Mouse (Mus musculus) neural tube, embryonic 10.5 days (tissue): ENCODE measurements around the gene Ptbp1.

Experiments used
- DNase-seq: peaks from one replicate; pipeline ENCODE4 v3.0.0-alpha.2; 2017; ENCODE audit warnings: low spot score; ENCODE audit errors: extremely low spot score

Gene Ptbp1

DNA sequence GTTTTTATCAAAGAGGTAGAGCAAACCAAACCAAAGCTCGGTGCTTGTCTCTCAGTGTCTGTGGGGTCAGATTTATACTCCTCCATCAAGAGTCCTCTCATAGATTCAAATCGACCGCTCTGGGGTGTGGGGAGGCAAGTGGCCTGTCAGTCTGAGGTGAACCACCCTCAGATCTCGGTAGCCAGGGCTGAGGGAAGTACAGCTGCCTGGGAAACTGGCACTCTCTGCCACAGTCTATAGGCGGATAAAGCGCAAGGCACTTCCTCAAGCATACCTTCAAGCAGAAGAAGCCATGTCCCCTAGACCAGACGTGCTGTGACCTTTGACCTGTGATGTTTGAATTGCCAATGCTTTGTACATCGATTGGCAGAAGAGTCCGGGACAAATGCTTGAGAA, 21.4 kb upstream of the Ptbp1 start:
- no peak for DNase-seq

- peak; percentile 77 for DNase-seq
These were observed 19.3 kb upstream of the Ptbp1 start for GRCm38 (mm10) chr10:79834769-79835398.

DNA sequence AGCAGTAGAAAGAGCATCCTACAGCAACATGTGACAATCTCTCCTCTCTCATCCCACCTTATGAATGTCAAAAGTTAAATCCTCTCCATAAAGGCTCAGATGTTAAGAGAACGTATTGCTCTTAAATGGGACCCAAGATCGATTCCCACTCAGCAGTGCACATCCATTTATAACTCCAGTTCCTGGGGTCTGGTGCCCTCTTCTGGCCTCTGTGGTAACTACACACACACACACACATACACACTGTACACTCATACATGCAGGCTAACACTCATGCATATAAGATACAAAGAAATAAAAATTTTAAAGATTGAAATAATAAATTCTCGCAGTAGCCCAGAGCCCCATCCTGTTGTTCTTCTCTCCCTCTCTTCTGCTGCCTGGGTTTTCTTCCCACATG, 17.3 kb upstream of the Ptbp1 start:
- no peak for DNase-seq

DNA sequence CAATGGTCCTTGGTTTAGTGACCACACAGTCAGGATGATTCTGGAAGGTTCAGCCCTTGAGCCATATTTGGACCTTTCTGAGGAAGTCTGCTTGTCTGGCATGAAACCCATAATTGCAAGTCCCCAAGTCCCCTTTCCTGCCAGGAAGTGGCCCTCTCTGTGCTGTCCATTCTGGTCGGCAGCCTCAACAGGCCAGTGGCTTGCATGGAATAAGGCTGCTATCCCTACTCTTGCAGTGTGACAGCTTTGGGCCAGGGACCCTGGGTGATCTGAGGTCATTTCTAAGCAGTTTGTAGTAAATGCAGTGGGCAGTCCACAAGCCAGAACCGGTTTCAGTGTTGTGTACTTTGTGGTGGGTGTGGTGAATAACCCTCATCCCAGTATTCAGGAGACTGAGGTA, 16.1 kb upstream of the Ptbp1 start:
- DNase-seq: no peak

DNA sequence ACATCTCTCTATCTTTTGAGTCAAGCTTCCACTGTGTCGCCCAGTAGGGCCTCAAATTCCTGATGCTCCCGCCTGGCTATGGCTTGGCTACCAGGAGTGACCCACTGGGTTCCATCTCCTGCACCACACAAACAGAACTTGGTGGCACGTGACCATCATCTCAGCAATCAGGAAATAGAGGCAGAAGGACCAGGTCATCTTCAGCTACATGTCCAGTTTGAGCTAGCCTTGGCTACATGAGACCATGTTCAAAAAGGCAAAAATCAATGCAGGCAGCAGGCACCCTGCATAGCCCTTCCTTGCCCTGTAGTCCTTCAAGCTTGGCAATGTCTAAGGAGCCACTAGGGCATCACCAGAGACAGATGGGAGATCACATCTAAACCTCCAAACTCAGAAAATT, 14.1 kb upstream of the Ptbp1 start:
- no peak for DNase-seq

- DNase-seq: peak; percentile 68
These were observed 13.3 kb upstream of the Ptbp1 start for GRCm38 (mm10) chr10:79840644-79841551.

- DNase-seq: no peak
These were observed 11.9 kb upstream of the Ptbp1 start for GRCm38 (mm10) chr10:79842322-79842721.

- no peak for DNase-seq
These were observed 10.8 kb upstream of the Ptbp1 start for GRCm38 (mm10) chr10:79843476-79843875.

DNA sequence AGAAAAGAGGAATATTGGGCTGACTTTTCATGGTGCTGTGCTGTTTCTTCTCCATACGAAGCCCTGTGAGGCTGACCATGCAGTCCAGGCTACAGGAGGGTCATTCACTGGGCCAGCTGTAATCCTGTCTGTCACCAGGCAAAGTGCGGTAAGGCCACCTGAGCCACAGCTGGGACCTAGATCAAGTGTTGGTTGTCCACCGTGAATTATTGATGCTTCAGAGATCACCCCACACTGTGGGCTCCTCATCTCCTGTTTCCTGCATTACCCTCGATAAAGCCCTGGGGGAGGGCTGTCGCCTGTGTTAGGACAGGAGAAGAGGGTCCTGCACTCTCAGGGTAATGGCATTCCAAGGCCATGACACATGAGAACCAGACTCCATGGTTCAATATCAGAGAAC, 7.7 kb upstream of the Ptbp1 start:
- DNase-seq: no peak

DNA sequence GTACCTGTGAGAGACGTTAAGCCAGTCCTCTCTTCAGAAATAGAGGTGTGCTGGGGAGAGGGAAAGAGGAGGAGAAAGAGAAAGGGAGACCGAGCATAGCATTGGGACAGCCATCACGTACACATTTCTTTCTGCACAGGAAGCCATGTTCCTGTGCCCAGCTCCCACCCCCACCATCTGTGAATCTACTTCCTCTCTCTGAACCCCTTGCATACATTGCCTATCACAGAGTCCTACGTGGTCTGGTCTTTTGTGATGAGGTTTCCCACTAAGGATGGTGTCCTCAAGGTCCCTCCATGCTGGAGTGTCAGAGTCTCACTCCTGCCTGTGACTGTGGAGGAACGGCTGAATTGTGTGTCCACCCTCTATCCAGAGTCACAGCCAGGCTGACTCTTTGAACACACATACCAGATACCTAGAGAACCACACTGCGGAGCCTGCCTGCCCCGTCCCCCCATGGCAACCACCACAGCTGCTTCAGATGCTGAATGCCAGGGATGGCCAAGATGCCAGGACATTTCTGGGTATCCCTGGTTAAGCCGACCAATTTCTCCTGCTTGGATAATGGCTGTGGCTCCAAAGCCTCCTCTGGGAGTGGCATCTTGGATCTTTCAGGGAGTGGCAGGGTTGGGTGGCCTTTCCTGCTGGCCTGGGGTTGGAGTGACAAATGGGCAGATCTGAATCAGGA, 4.1 kb upstream of the Ptbp1 start:
- DNase-seq: no peak

DNA sequence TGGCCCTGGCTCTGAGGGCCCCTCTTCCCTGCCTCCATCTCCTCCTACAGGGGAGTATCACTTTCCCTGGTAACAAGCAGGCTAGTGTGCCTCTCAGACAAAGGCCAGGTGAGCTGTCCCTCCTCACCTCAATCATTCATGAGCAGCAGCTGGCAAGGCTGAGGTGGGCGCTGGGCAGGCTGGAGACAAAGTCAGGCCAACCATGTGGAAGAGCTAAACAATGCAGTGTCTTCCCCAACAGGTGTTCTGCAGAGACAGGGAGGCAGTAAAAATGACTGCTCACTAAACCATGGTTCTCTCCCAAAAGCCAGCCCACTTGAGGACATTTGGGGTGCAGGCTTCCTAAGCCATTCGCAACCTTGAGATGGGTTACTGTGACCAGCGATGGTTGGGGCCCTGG, 2.6 kb upstream of the Ptbp1 start:
- DNase-seq: no peak

- no peak for DNase-seq
These were observed 2.0 kb upstream of the Ptbp1 start for GRCm38 (mm10) chr10:79852107-79852789.

DNA sequence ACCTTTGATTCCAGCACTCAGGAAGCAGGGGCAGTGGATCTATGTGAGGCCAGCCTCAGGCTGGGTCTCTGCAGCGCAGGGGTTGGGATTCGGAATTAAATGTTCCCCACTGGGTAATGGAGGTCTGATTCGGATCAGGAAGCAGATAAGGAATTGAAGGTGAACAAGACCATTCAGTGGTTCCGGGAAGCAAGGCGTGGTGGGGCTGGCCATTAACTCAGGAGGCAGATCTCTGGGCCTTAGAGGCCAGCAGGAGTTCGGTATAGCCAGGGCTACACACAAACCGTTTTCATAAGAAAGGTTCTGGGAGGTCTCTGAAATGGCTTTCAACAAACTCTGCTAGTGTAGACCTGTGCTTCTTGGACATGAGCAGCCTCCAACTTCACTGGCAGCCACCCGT, 1.4 kb upstream of the Ptbp1 start:
- no peak for DNase-seq

DNA sequence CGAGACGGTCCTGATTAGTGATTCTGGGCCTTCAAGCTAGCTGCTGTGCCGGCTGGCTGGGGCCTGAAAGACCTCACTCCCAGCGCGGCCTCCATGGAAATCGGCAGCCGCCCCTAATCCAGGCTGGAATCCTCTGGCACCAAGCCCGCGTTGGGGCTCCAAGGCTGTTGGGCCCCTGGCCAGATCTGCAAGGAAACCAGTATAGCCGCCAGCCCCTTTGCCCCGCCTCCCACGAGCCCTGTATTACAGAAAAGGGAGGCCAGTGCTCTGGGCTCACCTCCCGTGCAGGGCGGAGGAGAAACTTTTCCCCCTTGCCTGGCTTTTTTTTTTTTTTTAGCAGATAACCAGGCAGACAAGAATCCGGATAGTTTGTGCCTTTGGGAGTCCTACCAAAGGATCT, 835 bp upstream of the Ptbp1 start:
- peak; percentile 81 for DNase-seq

DNA sequence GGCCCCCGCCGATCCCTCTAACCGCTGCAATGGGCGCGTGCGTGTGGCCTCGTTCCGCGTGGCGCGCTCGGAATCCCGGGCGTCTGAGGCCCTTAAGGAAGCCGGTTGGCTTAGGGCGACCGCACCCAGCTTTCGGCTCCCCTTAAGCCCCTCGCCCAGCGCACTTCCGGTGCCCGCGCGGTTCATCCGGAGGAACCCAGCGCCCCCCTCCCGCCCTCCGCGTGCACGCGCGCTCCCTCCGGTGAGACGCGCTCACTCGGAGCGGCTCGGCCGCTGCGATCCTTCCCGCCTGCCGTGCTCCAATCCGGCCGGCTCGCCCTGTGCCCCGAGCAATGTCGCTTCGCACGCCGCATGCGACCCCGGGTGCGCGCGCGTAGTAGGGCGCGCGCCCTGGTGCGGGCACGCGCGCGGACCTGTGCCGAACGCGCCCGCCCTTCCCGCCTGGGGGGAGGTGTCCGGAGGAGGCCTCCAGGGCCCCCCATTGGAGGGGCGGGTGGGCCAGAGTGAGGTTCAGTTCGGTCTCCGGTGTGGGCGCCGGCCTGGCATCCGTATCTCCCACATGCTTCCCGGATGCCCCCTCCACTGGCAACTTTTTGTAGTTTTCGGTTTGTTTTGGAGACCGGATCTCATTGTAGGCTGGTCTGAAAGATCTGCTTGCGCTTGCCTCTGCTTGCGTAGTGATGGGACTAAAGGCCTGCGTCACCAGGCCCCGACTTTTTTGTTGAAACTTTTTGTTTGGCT, 744 bp downstream of the Ptbp1 start:
- DNase-seq: no peak

DNA sequence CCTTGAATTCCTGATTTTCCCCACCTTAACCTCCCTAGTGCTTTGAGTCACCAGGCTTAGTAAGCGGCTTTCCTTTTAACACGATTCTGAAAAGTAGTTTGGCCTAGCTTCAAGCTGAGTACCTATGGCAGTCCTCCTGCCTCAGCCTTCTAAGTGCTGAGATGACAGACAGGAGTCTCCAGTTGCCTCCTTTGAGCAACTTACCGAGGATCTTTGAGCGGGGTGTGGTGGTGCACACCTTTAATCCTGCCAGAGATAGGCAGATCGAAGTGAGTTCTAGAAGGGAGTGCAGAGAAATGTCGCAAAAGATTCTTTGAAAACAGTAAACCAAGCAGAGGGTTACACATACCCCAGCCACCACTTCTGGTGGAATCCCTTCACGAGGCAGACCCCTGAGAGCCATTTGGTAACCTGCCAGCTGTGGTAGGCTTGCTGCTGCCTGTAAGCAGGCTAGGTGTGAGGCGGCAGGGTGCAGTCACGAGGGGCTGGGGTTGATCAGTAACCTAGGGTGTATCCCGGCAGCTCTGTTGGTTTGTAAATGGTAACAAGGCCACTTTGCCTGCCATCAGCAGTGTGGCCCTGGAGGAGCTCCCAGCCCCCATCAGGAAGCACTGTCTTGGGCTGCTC, 1.4 kb downstream of the Ptbp1 start:
- no peak for DNase-seq

DNA sequence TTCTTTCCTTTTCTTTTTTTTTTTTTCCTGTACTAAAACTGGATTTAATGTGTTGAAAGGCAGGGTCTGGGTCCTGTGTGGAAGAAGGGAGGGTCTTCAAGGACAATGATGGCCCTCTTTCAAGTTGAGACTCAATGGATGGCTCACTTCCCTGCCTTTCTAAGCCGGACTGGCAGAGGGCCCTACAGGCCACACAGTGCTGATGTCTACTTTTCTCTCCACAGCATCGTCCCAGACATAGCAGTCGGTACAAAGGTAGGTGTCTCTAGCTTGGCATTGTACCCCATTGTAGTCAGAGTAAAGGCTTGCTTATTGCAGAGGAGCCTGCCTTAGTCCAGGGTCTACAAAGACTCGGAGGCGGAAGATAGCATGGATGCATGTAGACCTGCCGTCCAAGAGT, 2.1 kb downstream of the Ptbp1 start:
- DNase-seq: no peak

DNA sequence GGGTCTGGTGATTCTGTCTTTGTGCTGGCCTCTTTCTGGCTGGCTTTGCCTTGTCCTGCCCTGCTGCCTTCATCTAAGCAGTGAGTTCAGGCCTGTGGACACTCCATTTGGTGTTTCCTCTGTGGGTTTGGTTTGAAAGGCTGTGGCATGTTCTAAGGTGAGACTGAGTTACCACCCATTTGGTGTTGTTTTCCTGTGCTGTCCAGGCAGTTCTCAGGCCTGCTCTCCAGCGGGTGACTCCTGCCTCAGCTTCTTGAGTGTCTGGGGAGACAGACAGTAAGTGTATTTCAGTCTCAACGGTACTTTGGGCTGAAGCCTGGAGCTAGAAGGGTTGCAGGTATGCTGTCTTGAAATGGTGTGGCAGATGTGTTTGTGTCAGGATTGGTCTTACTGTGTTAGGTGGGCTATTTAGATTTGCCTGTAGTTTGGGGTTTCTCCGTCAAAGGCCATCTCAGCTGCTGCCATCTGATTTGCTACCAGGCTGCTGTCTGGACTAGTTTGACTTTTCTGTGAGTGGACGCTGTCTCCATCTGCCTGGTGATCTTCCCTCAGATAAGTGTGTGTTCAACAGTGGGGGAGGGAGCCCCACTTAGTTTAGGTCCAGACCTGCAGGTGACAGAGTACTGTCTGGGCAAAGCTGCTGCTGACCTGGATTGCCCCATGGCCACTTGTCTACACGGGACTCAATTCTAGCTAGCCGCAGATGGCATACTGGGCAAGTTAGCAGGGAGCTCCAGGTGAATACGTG, 2.7 kb downstream of the Ptbp1 start:
- no peak for DNase-seq

- DNase-seq: no peak
These were observed 3.2 kb downstream of the Ptbp1 start for GRCm38 (mm10) chr10:79857452-79857811.

- DNase-seq: no peak
These were observed 3.7 kb downstream of the Ptbp1 start for GRCm38 (mm10) chr10:79857894-79858293.
